Mouse (Mus musculus): ENCODE measurements around the gene Myzap. TPM values are rescaled to one million over a fixed set of nuclear protein-coding genes. Genes with fewer than 3 reads are reported as not detected.
A peak's percentile ranks its signal among the peaks of the same experiment; 100 is the strongest.

Gene Myzap
- polyA plus RNA-seq, 1 experiment from 2014 or later: 4.3 TPM

DNA sequence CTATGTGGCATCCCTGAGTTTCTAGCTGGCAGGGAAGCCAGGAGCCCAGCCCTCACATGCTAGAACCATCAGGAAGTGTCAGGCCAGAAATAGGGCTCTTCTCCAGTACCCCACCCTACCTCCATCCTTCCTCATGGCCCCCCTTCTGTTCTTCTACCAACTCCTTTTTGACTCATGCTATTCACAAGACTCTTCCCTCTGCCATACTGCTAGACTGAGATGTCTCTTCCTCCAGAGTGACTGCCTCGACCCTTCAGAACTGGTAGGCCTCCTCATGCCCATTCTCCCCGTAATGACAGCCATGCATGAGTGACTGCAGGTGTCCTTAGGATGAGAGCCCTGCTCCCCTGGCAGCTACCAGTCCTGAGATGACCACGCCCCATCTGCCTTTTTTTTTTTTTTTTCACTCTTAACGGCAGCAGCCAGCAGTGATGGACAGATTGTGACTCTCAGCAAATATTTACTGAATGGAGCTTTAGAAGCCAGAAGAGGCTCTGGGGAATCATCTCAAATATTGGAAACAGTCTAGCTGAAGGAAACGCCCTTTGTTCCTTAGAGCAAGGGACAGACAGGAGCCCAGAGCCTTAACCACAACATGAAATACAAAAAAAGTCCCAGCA is 23.7 kb downstream of the Myzap start:
- WGBS: 55% methylated on average over 5 of the region's 5 CpGs

DNA sequence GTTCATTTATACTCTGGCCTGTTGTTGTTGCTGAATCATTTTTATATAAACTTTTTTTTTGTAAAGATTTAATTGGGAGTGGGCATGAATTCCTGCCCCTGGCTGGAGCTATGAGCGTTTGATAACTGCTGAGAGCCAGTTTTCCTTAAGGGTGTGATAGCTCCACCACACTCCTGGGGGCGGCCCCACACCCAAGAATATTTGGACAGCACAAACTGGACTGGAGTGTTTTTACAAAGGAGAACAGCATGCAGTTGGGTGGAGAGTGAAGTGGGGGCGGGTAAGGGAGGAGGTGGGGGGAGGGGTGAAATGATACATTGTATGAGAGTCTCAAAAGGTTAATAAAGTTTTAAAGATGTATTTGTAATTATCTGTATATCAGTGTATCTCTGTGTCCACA is 24.8 kb downstream of the Myzap start:
- Histone ChIP-seq H3K27ac (replicated peaks) (no peak overlapping the region), H3K4me2 (replicated peaks) (no peak overlapping the region), H3K9ac (replicated peaks) (no peak overlapping the region), H3K4me3 (no peak overlapping the region), H3K27me3 (no peaks in the 10 kb centered on the region), H3K4me1 (no peaks in the 10 kb centered on the region), H3K36me3 (no peaks in the 10 kb centered on the region), H3K9me3 (no peaks in the 10 kb centered on the region)
- WGBS: 77% methylated on average over 3 of the region's 3 CpGs
- no peak for ATAC-seq (ENCODE audit: low FRiP score, low read depth)

More for the DNA sequence above, 23.7 kb downstream of the Myzap start:
- Histone ChIP-seq H3K9ac (replicated peaks) (no peak overlapping the region), H3K4me3 (no peak overlapping the region), H3K27me3 (no peaks in the 10 kb centered on the region), H3K36me3 (no peaks in the 10 kb centered on the region), H3K9me3 (no peaks in the 10 kb centered on the region), H3K4me1 (no peaks in the 10 kb centered on the region), H3K27ac (replicated peaks) (no peak overlapping the region), H3K4me2 (replicated peaks) (no peak overlapping the region)
- ATAC-seq (ENCODE audit: low FRiP score, low read depth): no peak

DNA sequence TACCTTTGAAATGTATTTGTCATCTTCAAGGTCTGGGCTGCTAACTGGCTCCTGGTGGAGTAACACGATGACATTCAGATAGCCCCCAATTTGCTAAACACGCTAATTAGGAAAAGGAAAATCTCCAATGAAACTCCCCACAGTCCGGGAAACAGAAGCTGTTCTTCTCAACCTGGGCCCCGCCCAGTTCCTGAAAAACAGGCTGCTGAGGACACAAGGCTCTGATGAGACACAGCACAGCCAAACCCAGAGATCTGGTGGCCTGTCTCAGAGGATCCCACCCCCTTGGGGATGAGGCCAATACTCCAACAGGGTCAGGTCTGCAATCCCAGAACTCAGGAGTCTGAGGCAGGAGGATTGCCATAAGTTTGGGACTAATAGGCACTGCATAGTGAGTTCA is 25.4 kb downstream of the Myzap start:
- ATAC-seq (ENCODE audit: low FRiP score, low read depth): no peak
- Histone ChIP-seq H3K9me3 (no peaks in the 10 kb centered on the region), H3K4me1 (no peaks in the 10 kb centered on the region), H3K27me3 (no peaks in the 10 kb centered on the region), H3K4me2 (replicated peaks) (no peak overlapping the region), H3K36me3 (no peaks in the 10 kb centered on the region), H3K4me3 (no peak overlapping the region), H3K9ac (replicated peaks) (no peak overlapping the region), H3K27ac (replicated peaks) (no peak overlapping the region)
- 63% methylated on average over 4 of the region's 4 CpGs for WGBS

DNA sequence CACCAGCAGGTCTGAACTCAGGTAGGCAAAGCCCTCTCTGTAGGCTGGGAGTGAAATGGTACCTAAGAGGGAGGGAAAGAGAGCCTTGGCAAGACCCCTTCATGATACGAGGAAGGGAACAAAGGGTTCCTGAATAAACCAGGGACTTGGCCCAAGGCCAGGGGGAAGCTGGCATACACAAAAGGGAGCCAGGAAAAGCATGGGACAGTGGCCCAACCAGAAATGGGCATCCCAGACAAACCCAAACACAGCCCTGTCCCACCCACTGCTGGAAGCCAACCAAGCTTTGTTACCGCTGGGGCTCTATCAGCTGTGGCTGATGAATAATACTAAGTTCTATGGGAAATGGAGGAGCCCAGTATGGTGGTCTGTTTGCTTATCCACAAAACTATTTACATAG is 34.4 kb downstream of the Myzap start:
- Histone ChIP-seq H3K4me2 (replicated peaks) (no peak overlapping the region), H3K27ac (replicated peaks) (no peak overlapping the region), H3K4me1 (no peaks in the 10 kb centered on the region; the same call in 1 of the 2 replicates), H3K9me3 (no peaks in the 10 kb centered on the region), H3K4me3 (no peak overlapping the region), H3K27me3 (no peaks in the 10 kb centered on the region), H3K9ac (replicated peaks) (no peak overlapping the region), H3K36me3 (no peaks in the 10 kb centered on the region)
- 55% methylated on average over 2 of the region's 2 CpGs for WGBS
- ATAC-seq (ENCODE audit: low FRiP score, low read depth): no peak

DNA sequence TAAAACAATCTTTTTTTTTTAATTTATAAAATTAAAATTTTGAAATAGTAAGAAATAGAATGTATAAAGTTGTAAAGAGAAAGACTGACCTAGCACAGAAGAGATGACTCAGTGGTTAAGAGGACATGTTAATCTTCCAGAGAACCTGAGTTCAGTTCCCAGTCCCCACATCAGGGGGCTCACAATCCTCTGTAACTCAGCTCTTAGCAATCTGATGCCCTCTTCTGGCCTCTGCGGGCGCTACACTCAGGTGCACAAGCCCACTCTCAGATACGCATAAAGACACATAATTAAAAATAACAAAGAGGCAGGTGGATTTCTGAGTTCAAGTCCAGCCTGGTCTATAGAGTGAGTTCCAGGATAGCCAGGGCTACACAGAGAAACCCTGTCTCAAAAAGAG is 38.2 kb downstream of the Myzap start:
- H3K27me3 ChIP-seq: no peaks in the 10 kb centered on the region
- ATAC-seq (ENCODE audit: low FRiP score, low read depth): no peak
- WGBS: 96% methylated on average over 3 of the region's 3 CpGs
- H3K36me3 ChIP-seq: no peaks in the 10 kb centered on the region
- no peak overlapping the region for H3K4me2 ChIP-seq (replicated peaks)
- H3K27ac ChIP-seq (replicated peaks): no peak overlapping the region
- no peak overlapping the region for H3K4me3 ChIP-seq
- no peaks in the 10 kb centered on the region for H3K9me3 ChIP-seq
- no peaks in the 10 kb centered on the region; the same call in 1 of the 2 replicates for H3K4me1 ChIP-seq
- no peak overlapping the region for H3K9ac ChIP-seq (replicated peaks)

DNA sequence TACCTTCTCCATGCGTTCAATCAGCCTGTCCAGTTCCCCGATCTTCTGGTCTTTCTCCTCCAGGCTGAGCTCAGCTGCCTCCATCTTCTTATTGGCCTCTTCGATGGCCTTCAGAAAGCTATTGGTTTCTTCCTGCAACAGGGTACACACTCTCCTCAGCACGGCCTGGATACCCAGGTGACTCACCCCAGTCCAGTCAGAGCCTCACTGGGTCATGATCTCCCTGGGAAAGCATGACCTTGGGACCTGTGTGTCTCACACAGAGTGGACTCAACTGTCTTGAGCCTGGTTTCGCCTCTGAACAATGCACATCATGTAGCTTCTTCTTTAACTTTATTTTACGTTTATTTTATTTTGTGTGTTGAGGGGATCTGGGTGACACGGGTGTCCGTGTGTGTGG is 42.0 kb downstream of the Myzap start:
- Histone ChIP-seq H3K27ac (replicated peaks) (no peak overlapping the region), H3K4me1 (no peaks in the 10 kb centered on the region), H3K9me3 (no peaks in the 10 kb centered on the region), H3K4me2 (replicated peaks) (no peak overlapping the region), H3K27me3 (no peaks in the 10 kb centered on the region), H3K9ac (replicated peaks) (no peak overlapping the region), H3K4me3 (no peak overlapping the region), H3K36me3 (no peaks in the 10 kb centered on the region)
- 91% methylated on average over 8 of the region's 8 CpGs for WGBS
- no peak for ATAC-seq (ENCODE audit: low FRiP score, low read depth)

DNA sequence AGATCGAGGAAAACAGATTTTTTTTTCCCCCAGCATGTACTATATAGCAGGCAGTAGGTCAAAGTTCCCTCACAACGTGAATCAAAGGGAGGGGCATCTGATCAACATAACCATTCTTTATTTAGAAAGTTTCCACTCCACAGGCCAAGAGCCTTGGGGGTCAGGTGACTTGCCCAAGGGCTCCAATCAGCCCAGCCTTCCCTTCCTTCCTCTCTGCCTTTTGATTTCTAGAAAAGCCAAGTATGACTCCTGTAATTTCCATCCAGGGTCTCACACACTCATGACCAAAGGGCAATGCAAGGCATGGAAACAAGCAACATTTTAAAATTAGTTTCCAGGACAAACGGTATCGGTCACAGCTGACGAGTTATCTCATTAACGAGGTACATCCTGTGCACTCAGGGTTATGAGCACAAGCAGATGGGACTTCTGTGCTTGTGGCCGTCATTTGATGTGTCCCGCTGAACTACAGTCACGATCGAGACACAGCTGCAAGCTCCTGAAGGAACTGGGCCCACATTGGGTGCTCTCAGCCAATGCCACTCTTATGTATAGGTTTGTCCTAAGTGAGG is 44.4 kb downstream of the Myzap start:
- Histone ChIP-seq H3K9me3 (no peaks in the 10 kb centered on the region), H3K27me3 (peaks cover 3% of the 10 kb centered on the region; the same call in 1 of the 2 replicates), H3K27ac (replicated peaks) (no peak overlapping the region), H3K4me2 (replicated peaks) (no peak overlapping the region), H3K36me3 (no peaks in the 10 kb centered on the region), H3K9ac (replicated peaks) (no peak overlapping the region), H3K4me3 (no peak overlapping the region), H3K4me1 (no peaks in the 10 kb centered on the region)
- ATAC-seq (ENCODE audit: low FRiP score, low read depth): no peak
- WGBS: 83% methylated on average over 10 of the region's 10 CpGs

DNA sequence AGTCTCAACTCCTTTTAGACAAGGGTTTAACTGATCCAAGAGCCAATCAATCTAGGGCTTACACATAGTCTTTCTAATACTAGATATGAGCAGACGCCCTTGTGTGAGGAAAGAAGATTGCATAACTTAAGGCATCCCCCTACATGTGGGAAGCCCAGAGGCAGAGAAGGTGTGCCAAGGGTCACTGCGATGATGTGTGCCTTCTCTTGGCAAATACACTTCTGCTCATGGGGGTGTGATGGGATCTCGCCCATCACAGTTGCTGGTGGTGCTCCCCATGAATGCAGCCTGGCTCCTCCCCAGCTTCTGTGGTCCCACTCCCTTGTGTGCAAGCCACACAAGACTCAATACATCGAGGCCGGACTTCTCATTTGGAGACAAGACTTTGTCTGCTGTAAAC is 47.3 kb downstream of the Myzap start:
- ATAC-seq (ENCODE audit: low FRiP score, low read depth): no peak
- H3K4me1 ChIP-seq: no peaks in the 10 kb centered on the region

DNA sequence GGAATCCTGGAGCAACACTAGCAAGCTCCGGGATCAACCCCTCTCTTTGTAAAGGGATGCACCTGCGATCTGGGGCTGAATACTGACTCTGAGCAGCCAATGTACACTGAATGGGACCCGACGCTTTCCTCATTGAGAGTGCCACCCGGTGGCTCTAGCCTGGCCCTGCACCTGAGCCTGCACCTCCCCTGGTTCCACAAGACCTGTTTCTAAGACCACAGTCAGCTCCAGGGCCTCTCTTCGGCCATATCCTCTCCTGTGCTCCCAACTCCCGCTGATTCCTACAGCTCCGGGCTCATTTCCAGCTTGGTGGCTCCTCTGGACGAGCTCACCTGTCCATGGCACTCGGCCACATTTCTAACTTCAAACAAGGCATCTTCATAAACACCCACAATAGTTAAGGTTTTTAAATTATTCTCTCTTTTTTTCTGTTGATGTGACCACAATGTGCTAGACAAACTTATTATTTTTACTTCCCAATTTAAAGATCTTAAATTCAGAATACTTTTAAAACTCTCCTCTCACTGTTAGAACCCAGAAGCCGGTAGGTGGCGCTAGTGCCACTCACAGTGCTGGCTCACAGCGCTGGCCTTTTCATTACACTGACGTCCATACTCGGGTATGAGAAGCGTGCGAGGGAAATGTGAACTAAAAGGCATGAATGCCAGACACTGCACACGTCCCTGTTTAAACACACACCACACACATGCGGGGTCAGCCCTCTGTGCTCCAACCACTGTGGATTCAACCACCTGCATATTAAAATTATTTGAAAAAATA is 48.5 kb downstream of the Myzap start:
- no peak overlapping the region for H3K4me2 ChIP-seq (replicated peaks)
- no peak overlapping the region for H3K4me3 ChIP-seq
- no peaks in the 10 kb centered on the region for H3K36me3 ChIP-seq
- H3K27me3 ChIP-seq: peaks cover 3% of the 10 kb centered on the region; the same call in 1 of the 2 replicates
- H3K27ac ChIP-seq (replicated peaks): no peak overlapping the region
- H3K9ac ChIP-seq (replicated peaks): no peak overlapping the region
- 18% methylated on average over 19 of the region's 19 CpGs for WGBS
- ATAC-seq (ENCODE audit: low FRiP score, low read depth): peak; percentile 72; the same call in 1 of the 2 replicates
- H3K4me1 ChIP-seq: no peaks in the 10 kb centered on the region
- H3K9me3 ChIP-seq: no peaks in the 10 kb centered on the region

More for the DNA sequence above, 47.3 kb downstream of the Myzap start:
- peaks cover 3% of the 10 kb centered on the region; the same call in 1 of the 2 replicates for H3K27me3 ChIP-seq
- H3K9ac ChIP-seq (replicated peaks): no peak overlapping the region
- no peaks in the 10 kb centered on the region for H3K9me3 ChIP-seq
- 86% methylated on average over 5 of the region's 5 CpGs for WGBS
- H3K27ac ChIP-seq (replicated peaks): no peak overlapping the region
- H3K36me3 ChIP-seq: no peaks in the 10 kb centered on the region
- no peak overlapping the region for H3K4me2 ChIP-seq (replicated peaks)
- H3K4me3 ChIP-seq: no peak overlapping the region

DNA sequence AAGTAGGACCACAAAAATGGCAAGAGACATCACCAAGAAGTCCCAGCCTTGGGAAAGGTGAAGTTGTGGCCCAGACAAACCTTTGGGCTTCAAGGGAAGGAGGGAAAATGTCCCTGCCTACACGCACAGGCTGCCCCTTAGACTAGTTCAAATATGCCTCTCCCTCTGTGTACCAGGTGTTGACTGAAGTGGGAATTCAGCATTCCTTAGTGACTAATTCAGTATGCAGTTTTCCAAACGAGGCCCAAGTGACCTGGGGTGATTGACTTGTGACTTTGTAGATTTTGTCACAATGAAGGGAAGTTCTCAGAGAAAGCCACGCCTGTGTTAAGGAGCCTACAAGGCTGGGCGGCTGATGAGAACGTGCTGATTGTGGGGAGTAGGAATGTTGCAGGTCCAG is 49.9 kb downstream of the Myzap start:
- H3K36me3 ChIP-seq: no peaks in the 10 kb centered on the region
- no peak overlapping the region for H3K4me3 ChIP-seq
- H3K27ac ChIP-seq (replicated peaks): no peak overlapping the region
- WGBS: 73% methylated on average over 5 of the region's 5 CpGs
- H3K4me2 ChIP-seq (replicated peaks): no peak overlapping the region
- no peak overlapping the region for H3K9ac ChIP-seq (replicated peaks)
- H3K9me3 ChIP-seq: no peaks in the 10 kb centered on the region
- H3K4me1 ChIP-seq: no peaks in the 10 kb centered on the region
- ATAC-seq (ENCODE audit: low FRiP score, low read depth): no peak
- H3K27me3 ChIP-seq: peaks cover 3% of the 10 kb centered on the region; the same call in 1 of the 2 replicates

DNA sequence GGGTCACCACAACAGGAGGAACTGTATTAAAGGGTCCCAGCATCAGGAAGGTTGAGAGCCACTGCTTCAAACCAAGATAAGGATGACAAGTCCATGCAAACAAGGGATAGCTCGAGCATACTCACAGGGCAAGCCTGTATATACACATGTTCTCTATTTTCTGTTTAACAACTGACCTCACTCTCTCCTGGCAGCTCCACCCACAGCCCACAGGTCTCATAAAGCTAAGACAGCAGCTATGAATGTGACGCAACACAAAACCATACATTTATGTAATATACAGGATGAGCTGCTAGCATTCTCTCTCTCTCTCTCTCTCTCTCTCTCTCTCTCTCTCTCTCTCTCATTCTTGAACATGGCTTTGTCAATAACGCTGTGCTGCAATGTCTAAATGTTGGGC is 51.4 kb downstream of the Myzap start:
- Histone ChIP-seq H3K4me3 (no peak overlapping the region), H3K9me3 (no peaks in the 10 kb centered on the region), H3K27ac (replicated peaks) (no peak overlapping the region), H3K27me3 (peaks cover 3% of the 10 kb centered on the region; the same call in 1 of the 2 replicates), H3K4me1 (no peaks in the 10 kb centered on the region), H3K4me2 (replicated peaks) (no peak overlapping the region), H3K36me3 (no peaks in the 10 kb centered on the region), H3K9ac (replicated peaks) (no peak overlapping the region)
- ATAC-seq (ENCODE audit: low FRiP score, low read depth): no peak
- 93% methylated on average over 3 of the region's 3 CpGs for WGBS

DNA sequence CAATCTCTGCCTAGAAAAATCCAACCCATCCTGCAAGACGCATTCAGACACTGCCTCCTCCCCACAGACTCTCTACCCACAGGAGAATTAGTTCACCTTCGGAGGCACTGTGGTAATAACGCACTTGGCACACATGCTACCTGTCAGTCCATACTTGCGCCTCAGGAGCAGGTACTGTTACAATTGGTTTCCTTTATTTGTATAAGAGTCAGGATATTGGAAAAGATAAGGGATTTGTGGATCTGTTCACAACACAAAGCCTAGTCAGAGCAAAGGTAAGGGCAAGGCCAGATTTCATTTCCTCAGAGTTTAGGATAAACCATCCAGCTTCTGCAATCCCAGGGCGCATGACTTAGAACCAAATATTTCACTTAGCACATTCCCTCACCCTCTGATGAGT is 56.4 kb downstream of the Myzap start:
- no peak for ATAC-seq (ENCODE audit: low FRiP score, low read depth)
- no peaks in the 10 kb centered on the region for H3K9me3 ChIP-seq
- 96% methylated on average over 5 of the region's 5 CpGs for whole genome bisulfite sequencing

More for the DNA sequence above, 56.4 kb downstream of the Myzap start:
- Histone ChIP-seq H3K36me3 (no peaks in the 10 kb centered on the region), H3K4me2 (replicated peaks) (no peak overlapping the region), H3K4me1 (no peaks in the 10 kb centered on the region), H3K27ac (replicated peaks) (no peak overlapping the region), H3K9ac (replicated peaks) (no peak overlapping the region), H3K27me3 (no peaks in the 10 kb centered on the region), H3K4me3 (no peak overlapping the region)
